Mouse (Mus musculus): ENCODE results near the gene Esp8.
"Not testable (repeated sequence)": the region's sequence is repeated elsewhere in the genome, so short reads cannot be mapped to it uniquely, and the experiment has no call there.

GRCm38 (mm10) chr17:40547005-40547404 is 27.2 kb downstream of the Esp8 start:
- TF ChIP-seq E2F4 (IDR thresholded peaks at IDR 0.05; ENCODE audit: insufficient read depth); TCF12 (IDR thresholded peaks at IDR 0.05; ENCODE audit: insufficient read depth, poor library complexity, severe bottlenecking); POLR2A (IDR thresholded peaks at IDR 0.05; ENCODE audit: insufficient read length, low read depth); USF1 (IDR thresholded peaks at IDR 0.05; ENCODE audit: low read depth); MYOG (IDR thresholded peaks at IDR 0.05; ENCODE audit: control insufficient read depth in 1 of 3, insufficient read depth in 1 of 3, insufficient read length in 2 of 3, low read depth in 2 of 3); MYOD1 (IDR thresholded peaks at IDR 0.05; ENCODE audit: control insufficient read depth in 1 of 3, insufficient read length in 2 of 3, low read depth in 2 of 3); POLR2AphosphoS2 (IDR thresholded peaks at IDR 0.05; ENCODE audit: insufficient read length, low read depth); TCF3 (IDR thresholded peaks at IDR 0.05; ENCODE audit: insufficient read length, low read depth); REST (IDR thresholded peaks at IDR 0.05; ENCODE audit: insufficient read depth, insufficient read length): not testable (repeated sequence)
